23 mouse cellular contexts compared by ENCODE assay signal in the genomic region with DNA sequence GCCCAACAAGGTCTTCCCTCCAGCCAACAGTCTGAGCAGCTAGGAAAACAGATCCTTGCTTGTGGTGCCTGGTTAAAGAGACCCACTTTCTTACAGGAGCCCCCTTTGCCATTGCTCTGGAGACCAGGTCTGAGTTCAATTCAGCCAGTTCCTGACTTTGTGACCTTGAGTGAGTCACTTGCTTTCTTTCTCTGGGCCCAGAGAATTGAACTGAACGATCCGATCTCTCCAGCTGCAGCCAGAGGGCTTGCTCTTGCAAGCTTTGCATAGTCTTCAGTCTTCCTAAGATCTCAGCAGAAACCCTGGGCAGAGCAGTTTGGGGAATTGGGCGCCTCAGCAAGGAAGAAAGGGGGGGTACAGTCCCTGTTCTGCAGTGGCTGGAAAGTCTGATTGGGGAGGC. TPM values are rescaled to one million over a fixed set of nuclear protein-coding genes. Genes with fewer than 3 reads are reported as not detected.
"Had no signal": no experiment of that assay in that cellular context is flagged by ENCODE, and none has a peak within 500 bp of the region (broad histone marks: within the 10 kb centered on the region; RNA-seq: fewer than 3 reads in every experiment).

No protein-coding gene starts in this region.

- H3K9ac ChIP-seq: liver, embryonic 15.5 days; liver, postnatal 0 days; lung, embryonic 15.5 days; midbrain, embryonic 13.5 days; midbrain, embryonic 15.5 days; neural tube, embryonic 12.5 days had no signal

- H3K36me3 ChIP-seq: liver, embryonic 15.5 days; lung, embryonic 15.5 days; midbrain, embryonic 13.5 days; midbrain, embryonic 15.5 days; neural tube, embryonic 12.5 days had no signal

- H3K27ac ChIP-seq: liver, embryonic 15.5 days; lung, embryonic 15.5 days; macrophage; midbrain, embryonic 13.5 days; midbrain, embryonic 15.5 days; neural tube, embryonic 12.5 days had no signal

- H3K4me3 ChIP-seq: liver, embryonic 15.5 days; lung, embryonic 15.5 days; midbrain, embryonic 13.5 days; midbrain, embryonic 15.5 days; neural tube, embryonic 12.5 days had no signal

- H3K4me2 ChIP-seq: liver, embryonic 15.5 days; lung, embryonic 15.5 days; midbrain, embryonic 11.5 days; midbrain, embryonic 13.5 days; midbrain, embryonic 15.5 days; neural tube, embryonic 12.5 days had no signal

- ATAC-seq: liver, postnatal 0 days; lung, postnatal 0 days; midbrain, embryonic 13.5 days; midbrain, embryonic 15.5 days had no signal

- DNase-seq: liver, postnatal 0 days; lung, adult 2 months; lung, postnatal 14 days; lung, postnatal 36 days; right cerebral cortex, postnatal 14 days; right cerebral cortex, postnatal 4 days; spleen, adult 18-20 months; thymus, adult 2 months; thymus, postnatal 25 days; thymus, postnatal 4 days had no signal

- H3K9me3 ChIP-seq: liver, embryonic 15.5 days; lung, embryonic 15.5 days; midbrain, embryonic 13.5 days; midbrain, embryonic 15.5 days; neural tube, embryonic 12.5 days had no signal

RNA-seq across cellular contexts. Expression of a gene that starts 2.5 kb away (rescaled TPM):
- total RNA-seq: megakaryocyte, adult 5-6 weeks; monocyte, adult 5-6 weeks had no signal
- polyA plus RNA-seq: macrophage; neural tube, embryonic 14.5 days had no signal

RNA-seq across cellular contexts. Expression of a gene that starts 15.9 kb away (rescaled TPM):
- total RNA-seq: megakaryocyte, adult 5-6 weeks; monocyte, adult 5-6 weeks; neutrophil, adult 5-6 weeks had no signal
- polyA plus RNA-seq: liver, postnatal 0 days had no signal

RNA-seq across cellular contexts. Expression of a gene that starts 36.3 kb away (rescaled TPM):
- total RNA-seq: megakaryocyte, adult 5-6 weeks; megakaryocyte-erythroid progenitor cell, adult 5-6 weeks; monocyte, adult 5-6 weeks; neutrophil, adult 5-6 weeks had no signal
- polyA plus RNA-seq: macrophage had no signal
